Mouse (Mus musculus) liver, postnatal 0 days (tissue): ENCODE measurements at regions not wholly inside any gene's neighbourhood (a gene's known extent, or its start where the extent isn't known, plus 50 kb on each side); places are given as distances from the start of the nearest gene placed in this dataset.

Experiments
- CTCF ChIP-seq: sonication (generic); IDR thresholded peaks from 2 replicates; pipeline ENCODE4 v1.5.1; 2016; ENCODE audit warnings: antibody characterized with exemption, low read depth
- EP300 ChIP-seq: IDR thresholded peaks from 2 replicates; pipeline ENCODE4 v1.6.1; 2016; ENCODE audit warnings: antibody characterized with exemption, low read depth, mild to moderate bottlenecking

- no peak for TF ChIP-seq CTCF
- TF ChIP-seq EP300 = no peak
These were observed 305.1 kb downstream of the Pten start for GRCm38 (mm10) chr19:33062165-33063058.
